Mouse (Mus musculus) liver, postnatal 0 days (tissue): ENCODE measurements around the gene Gm10024.

Experiments used
- CTCF ChIP-seq: sonication (generic); IDR thresholded peaks from 2 replicates; pipeline ENCODE4 v1.5.1; 2016; ENCODE audit warnings: antibody characterized with exemption, low read depth
- EP300 ChIP-seq: IDR thresholded peaks from 2 replicates; pipeline ENCODE4 v1.6.1; 2016; ENCODE audit warnings: antibody characterized with exemption, low read depth, mild to moderate bottlenecking

DNA sequence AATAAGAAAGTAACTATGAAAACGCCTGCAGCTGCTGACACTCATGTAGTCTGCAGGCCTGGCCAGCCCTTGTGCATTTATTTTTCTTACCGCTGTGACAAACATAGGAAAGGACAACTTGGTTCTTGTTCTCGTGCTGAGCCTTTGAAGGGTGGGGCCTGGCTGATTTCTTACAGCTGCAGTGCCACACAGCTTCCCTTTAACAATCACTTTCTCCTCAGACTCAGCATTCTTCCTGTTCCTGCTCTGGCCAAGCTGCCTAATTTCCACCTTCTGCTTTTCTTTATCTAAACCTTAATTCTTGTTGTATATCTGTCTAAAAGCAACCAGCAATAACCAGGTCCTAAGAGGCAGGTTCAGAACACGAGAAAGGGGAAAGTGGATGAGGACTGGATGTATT, 2.5 kb downstream of the Gm10024 start:
- TF ChIP-seq CTCF (no peak), EP300 (no peak)
